15 mouse cellular contexts compared by ENCODE assay signal in genomic region chr11:64000200-64000794, GRCm38 (mm10).
A peak's percentile ranks its signal among the peaks of the same experiment; 100 is the strongest.
DNase-seq lines count a peak whose midpoint lies in the region; ATAC-seq and TF ChIP-seq lines count a peak whose summit lies in the region.
"Had no signal": no experiment of that assay in that cellular context is flagged by ENCODE, and none has a peak within 500 bp of the region (broad histone marks: within the 10 kb centered on the region; RNA-seq: fewer than 3 reads in every experiment).

No protein-coding gene starts in this region.

- no peak overlapping the region for H3K4me2 ChIP-seq in heart, embryonic 14.5 days (ENCODE audit: low read length)
- no peak overlapping the region for H3K4me2 ChIP-seq in liver, embryonic 12.5 days

- no peak for TF ChIP-seq POLR2A in liver, adult 2 months (IDR thresholded peaks at IDR 0.05; ENCODE audit: extremely low read depth, insufficient read depth, low read length)

- H3K36me3 ChIP-seq in heart, embryonic 14.5 days (ENCODE audit: control insufficient read depth, insufficient read depth, low read length) = peaks cover 9% of the 10 kb centered on the region; the same call in 1 of the 2 replicates
- no peaks in the 10 kb centered on the region for H3K36me3 ChIP-seq in liver, adult 2 months (ENCODE audit: control insufficient read depth, insufficient read depth, low read length)
- H3K36me3 ChIP-seq in ES-E14 (ENCODE audit: control insufficient read depth, insufficient read depth, low read length, poor library complexity, severe bottlenecking) = peaks cover 4% of the 10 kb centered on the region; the same call in 1 of the 2 replicates
- peaks cover 8% of the 10 kb centered on the region; the same call in 1 of the 2 replicates for H3K36me3 ChIP-seq in liver, embryonic 12.5 days

- H3K9ac ChIP-seq in heart, embryonic 14.5 days (ENCODE audit: low read length) = 0 out of 2 replicates have a peak overlapping the region, but pooled peaks have one; percentile 16
- H3K9ac ChIP-seq in liver, adult 2 months (ENCODE audit: low read depth, low read length) = no peak overlapping the region
- no peak overlapping the region for H3K9ac ChIP-seq in ES-E14 (ENCODE audit: insufficient read depth, low read depth, low read length, poor library complexity, severe bottlenecking)
- no peak overlapping the region for H3K9ac ChIP-seq in liver, embryonic 12.5 days

- H3K27me3 ChIP-seq in heart, embryonic 14.5 days (ENCODE audit: control insufficient read depth, insufficient read depth, low read length) = no peaks in the 10 kb centered on the region
- H3K27me3 ChIP-seq in liver, adult 2 months (ENCODE audit: control insufficient read depth, insufficient read depth, low read length) = no peaks in the 10 kb centered on the region
- no peaks in the 10 kb centered on the region for H3K27me3 ChIP-seq in liver, embryonic 12.5 days (replicated peaks)
- H3K27me3 ChIP-seq: megakaryocyte, embryonic 14.5 days had no signal

- H3K27ac ChIP-seq in heart, embryonic 14.5 days (replicated peaks in 1 of 2; ENCODE audit: control insufficient read depth in 1 of 2, insufficient read depth in 1 of 2, low read depth in 2 of 2, low read length in 2 of 2) = peak overlapping the region; percentile 53 to 68; a peak in 3 of 4 replicates
- peak overlapping the region; percentile 11 for H3K27ac ChIP-seq in liver, adult 2 months (replicated peaks; ENCODE audit: insufficient read depth, low read depth, low read length)
- no peak overlapping the region; the same call in 1 of the 2 replicates for H3K27ac ChIP-seq in ES-E14 (ENCODE audit: insufficient read depth, low read depth, low read length, poor library complexity, severe bottlenecking)
- peak overlapping the region; percentile 25; the same call in 1 of the 2 replicates for H3K27ac ChIP-seq in liver, embryonic 12.5 days
- H3K27ac ChIP-seq: gastrocnemius, adult 2 months had no signal

- H3K79me2 ChIP-seq in liver, adult 2 months (ENCODE audit: control insufficient read depth, insufficient read depth, low read length) = no peaks in the 10 kb centered on the region; the same call in 1 of the 2 replicates

- in situ Hi-C loops in ES-E14 (cut with MboI; ENCODE audit: low sequenced_read_pairs in 2 of 2, unreplicated experiment in 2 of 2) = no loop called here

- TF ChIP-seq CTCF in liver, adult 2 months (IDR thresholded peaks at IDR 0.05; ENCODE audit: low read depth, low read length) = no peak

- no peak overlapping the region for H3K4me3 ChIP-seq in heart, embryonic 14.5 days (ENCODE audit: control insufficient read depth in 1 of 2, insufficient read depth in 1 of 2, low read depth in 1 of 2, low read length in 2 of 2)
- no peak overlapping the region for H3K4me3 ChIP-seq in liver, adult 2 months (ENCODE audit: insufficient read depth, low read depth, low read length)
- no peak overlapping the region for H3K4me3 ChIP-seq in ES-E14 (ENCODE audit: insufficient read depth in 1 of 2, low read depth in 1 of 2, low read length in 2 of 2, poor library complexity in 1 of 2, severe bottlenecking in 1 of 2)
- H3K4me3 ChIP-seq in liver, embryonic 12.5 days = no peak overlapping the region
- H3K4me3 ChIP-seq: gastrocnemius, adult 2 months; megakaryocyte, embryonic 14.5 days had no signal

- ATAC-seq in heart, embryonic 14.5 days (ENCODE audit: insufficient number of reproducible peaks, insufficient read depth, low FRiP score, low read depth) = no peak
- no peak for ATAC-seq in liver, embryonic 12.5 days
- ATAC-seq: forebrain, embryonic 16.5 days had no signal

- intact Hi-C loops in heart, postnatal 36 days (cut with DNase I) = no loop called here

- H3K4me1 ChIP-seq in heart, embryonic 14.5 days (ENCODE audit: control insufficient read depth in 2 of 2, insufficient read depth in 2 of 2, low read length in 2 of 2) = peaks cover 14 to 23% of the 10 kb centered on the region in 2 experiments
- no peaks in the 10 kb centered on the region for H3K4me1 ChIP-seq in liver, adult 2 months (ENCODE audit: control insufficient read depth, insufficient read depth, low read length)
- H3K4me1 ChIP-seq in ES-E14 (ENCODE audit: control insufficient read depth in 2 of 2, insufficient read depth in 2 of 2, low read length in 2 of 2, poor library complexity in 1 of 2) = peaks cover 6 to 12% of the 10 kb centered on the region in 2 experiments
- H3K4me1 ChIP-seq in liver, embryonic 12.5 days = peaks cover 47% of the 10 kb centered on the region

- no peak for DNase-seq in heart, postnatal 36 days
- no peak for DNase-seq in liver, adult 2 months (ENCODE audit: extremely low read depth, low read depth, low spot score)
- DNase-seq in liver = no peak
- peak; percentile 44 for DNase-seq in ES-E14 (ENCODE audit: low read depth, low spot score)
- no peak for DNase-seq in thymus, postnatal 36 days
- no peak for DNase-seq in natural killer cell, adult 2 months (ENCODE audit: low spot score in 2 of 2)
- DNase-seq: adrenal gland, adult 2 months; cerebellum, adult 18-20 months; gastrocnemius, adult 2 months; layer of hippocampus, adult 9-11 months; thymus, postnatal 14 days had no signal

- no peaks in the 10 kb centered on the region for H3K9me3 ChIP-seq in heart, embryonic 14.5 days (ENCODE audit: control insufficient read depth, low read length)
- no peaks in the 10 kb centered on the region for H3K9me3 ChIP-seq in ES-E14 (ENCODE audit: control insufficient read depth, insufficient read depth, low read depth, low read length)
- no peaks in the 10 kb centered on the region for H3K9me3 ChIP-seq in liver, embryonic 12.5 days (replicated peaks)
- H3K9me3 ChIP-seq: megakaryocyte, embryonic 14.5 days had no signal

- WGBS in heart, embryonic 14.5 days = 49% methylated on average over 5 of the region's 5 CpGs
- 73% methylated on average over 5 of the region's 5 CpGs for WGBS in liver, adult 2 months
- WGBS in liver, embryonic 12.5 days (ENCODE audit: insufficient replicate concordance) = 72% methylated on average over 5 of the region's 5 CpGs

TF ChIP-seq in ES-E14, 5 proteins besides CTCF, POLR2A, EP300 and RAD21:
- TF ChIP-seq ZC3H11A (IDR thresholded peaks at IDR 0.05; ENCODE audit: borderline replicate concordance, low read depth, low read length) (no peak), HCFC1 (IDR thresholded peaks at IDR 0.05; ENCODE audit: borderline replicate concordance, insufficient read depth, low read length) (no peak), MAFK (IDR thresholded peaks at IDR 0.05; ENCODE audit: insufficient read depth, low read depth, low read length) (no peak), CHD2 (IDR thresholded peaks at IDR 0.05; ENCODE audit: low read depth, low read length) (no peak), ZNF384 (IDR thresholded peaks at IDR 0.05; ENCODE audit: low read depth, low read length) (no peak)
